Mouse (Mus musculus) testis, adult 2 months (tissue): ENCODE measurements at regions not wholly inside any gene's neighbourhood (a gene's known extent, or its start where the extent isn't known, plus 50 kb on each side); places are given as distances from the start of the nearest gene placed in this dataset.

Source experiments
- CTCF ChIP-seq: fragments of 200-500 bp; IDR thresholded peaks from 2 replicates; pipeline ENCODE4 v1.5.1; 2012; ENCODE audit warnings: low read depth, mild to moderate bottlenecking, inconsistent platforms, low read length, moderate library complexity; ENCODE audit not compliant: control insufficient read depth, insufficient read depth, insufficient replicate concordance
- POLR2A ChIP-seq: fragments of 200-500 bp; IDR thresholded peaks from 2 replicates; pipeline ENCODE4 v1.6.1; 2012; ENCODE audit warnings: low read depth, mild to moderate bottlenecking, inconsistent platforms, low read length, moderate library complexity; ENCODE audit not compliant: control insufficient read depth

DNA sequence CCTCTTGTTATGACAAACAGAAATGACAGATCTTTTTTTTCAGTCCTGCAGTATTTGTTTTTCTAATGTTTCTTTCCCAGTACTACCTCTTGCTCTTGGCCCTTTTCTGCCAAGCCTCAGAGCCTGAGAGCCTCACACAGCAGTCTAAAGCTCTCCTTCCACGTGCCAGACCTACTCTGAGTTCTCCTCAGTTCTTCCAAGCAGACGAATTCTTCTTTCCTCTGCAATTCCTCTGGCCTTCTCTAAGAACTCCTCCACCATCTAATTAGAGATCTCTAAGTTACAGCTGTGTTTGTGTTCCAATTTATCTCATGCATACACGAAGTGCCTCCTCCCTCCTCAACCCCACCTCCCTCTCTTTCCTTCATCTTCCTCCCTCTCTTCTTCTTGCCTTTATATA is 362.4 kb upstream of the Vrk2 start:
- TF ChIP-seq POLR2A (no peak), CTCF (no peak)
